Mouse (Mus musculus) heart, adult 2 months (tissue): Measurements from ENCODE around the gene Eif4h. TPM values are rescaled to one million over a fixed set of nuclear protein-coding genes. Genes with fewer than 3 reads are reported as not detected.
A peak's percentile ranks its signal among the peaks of the same experiment; 100 is the strongest.

Source experiments
- DNase-seq, 2 experiments: peaks; one replicate each; pipeline ENCODE4 v3.0.0; 2021
- H3K27ac ChIP-seq: fragments of 200-600 bp; 2 replicates; pipeline ENCODE4 v1.8.1; 2022
- H3K27me3 ChIP-seq: fragments of 200-500 bp; 2 replicates; pipeline ENCODE4 v1.6.1; 2012; ENCODE audit warnings: mild to moderate bottlenecking, low read length, inconsistent platforms, mixed read lengths; ENCODE audit not compliant: control insufficient read depth, insufficient read depth
- H3K36me3 ChIP-seq: fragments of 200-500 bp; 2 replicates; pipeline ENCODE4 v1.6.1; 2012; ENCODE audit warnings: low read length, inconsistent platforms; ENCODE audit not compliant: control insufficient read depth, insufficient read depth
- H3K4me1 ChIP-seq: fragments of 200-500 bp; 2 replicates; pipeline ENCODE4 v1.6.1; 2011; ENCODE audit warnings: low read length; ENCODE audit not compliant: control insufficient read depth, insufficient read depth
- H3K4me3 ChIP-seq: fragments of 200-600 bp; 2 replicates; pipeline ENCODE4 v1.8.1; 2022
- H3K79me2 ChIP-seq: fragments of 200-500 bp; replicated peaks from 2 replicates; pipeline ENCODE4 v1.6.1; 2012; ENCODE audit warnings: mild to moderate bottlenecking, inconsistent platforms, low read length, moderate library complexity, mixed read lengths; ENCODE audit not compliant: control insufficient read depth, insufficient read depth
- H3K9ac ChIP-seq: fragments of 200-500 bp; 2 replicates; pipeline ENCODE4 v1.6.1; 2012; ENCODE audit warnings: low read depth, mild to moderate bottlenecking, control low read depth, inconsistent platforms, low read length, mixed read lengths
- CTCF ChIP-seq: fragments of 200-600 bp; IDR thresholded peaks from 2 replicates; pipeline ENCODE4 v1.8.1; 2022; ENCODE audit warnings: antibody characterized with exemption, mild to moderate bottlenecking, moderate library complexity
- EP300 ChIP-seq: fragments of 200-500 bp; IDR thresholded peaks from 2 replicates; pipeline ENCODE4 v1.6.1; 2011; ENCODE audit warnings: low read depth, low read length, control low read depth; ENCODE audit not compliant: insufficient read depth
- POLR2A ChIP-seq: fragments of 200-500 bp; IDR thresholded peaks from 2 replicates; pipeline ENCODE4 v1.6.1; 2011; ENCODE audit warnings: mild to moderate bottlenecking, low read depth, low read length, control low read depth; ENCODE audit not compliant: insufficient read depth
- WGBS: fragments of 180-500 bp; shearing (Covaris S2); methylation state at CpG from one replicate; pipeline ENCODE4 v1.1.7; 2018; 5-methylcytosine and 5-hydroxymethylcytosine counted together
- intact Hi-C: fragments of 180-260 bp; cut with DNase I; formaldehyde crosslinking; loops from one replicate; pipeline ENCODE4 v1.15.1; 2025
- polyA plus RNA-seq: library from polyadenylated mRNA; depleted of rRNA; stranded (reverse); fragments of >200 nt; gene quantifications from 2 replicates; pipeline ENCODE4 v1.2.3, GENCODE M21; 2012
- total RNA-seq, 2 experiments: library from RNA; stranded (reverse); gene quantifications; 2 replicates each; pipeline ENCODE4 v1.2.3; 2021

Eif4h gene
- total and polyA plus RNA-seq, 3 experiments = 126 to 137 (median 131) TPM

GRCm38 (mm10) chr5:134683813-134684212, 44.5 kb upstream of the Eif4h start:
- TF ChIP-seq EP300 = no peak
- TF ChIP-seq CTCF = no peak
- TF ChIP-seq POLR2A = no peak
- intact Hi-C loops = no loop called here
- DNase-seq = no peak
- H3K4me3 ChIP-seq = no peak overlapping the region
- H3K9ac ChIP-seq = no peak overlapping the region
- no peaks in the 10 kb centered on the region for H3K36me3 ChIP-seq
- H3K79me2 ChIP-seq = no peaks in the 10 kb centered on the region
- no peaks in the 10 kb centered on the region for H3K27me3 ChIP-seq
- H3K27ac ChIP-seq = no peak overlapping the region
- WGBS = 74% methylated on average over 2 of the region's 2 CpGs
- H3K4me1 ChIP-seq = peaks cover 5% of the 10 kb centered on the region; the same call in 1 of the 2 replicates

- TF ChIP-seq POLR2A = no peak
- TF ChIP-seq CTCF = no peak
- 0 out of 2 replicates have a peak, but pooled peaks have one; percentile 28 for TF ChIP-seq EP300
- intact Hi-C loops = no loop called here
- DNase-seq = peak in 1 of 2 experiments; percentile 31
Observed at GRCm38 (mm10) chr5:134680238-134680637, 40.9 kb upstream of the Eif4h start.

GRCm38 (mm10) chr5:134678827-134679546, 39.7 kb upstream of the Eif4h start:
- peak; percentile 48 to 55 for DNase-seq
- Histone ChIP-seq H3K4me3 (no peak overlapping the region), H3K9ac (no peak overlapping the region)

More at GRCm38 (mm10) chr5:134680238-134680637, 40.9 kb upstream of the Eif4h start:
- Histone ChIP-seq H3K27me3 (no peaks in the 10 kb centered on the region), H3K4me3 (no peak overlapping the region), H3K27ac (peak overlapping the region; percentile 41), H3K4me1 (peaks cover 14% of the 10 kb centered on the region), H3K79me2 (no peaks in the 10 kb centered on the region), H3K36me3 (no peaks in the 10 kb centered on the region), H3K9ac (no peak overlapping the region)
- 33% methylated on average over 12 of the region's 12 CpGs for WGBS

GRCm38 (mm10) chr5:134678031-134678430, 38.7 kb upstream of the Eif4h start:
- 81% methylated on average over 3 of the region's 3 CpGs for WGBS
- Histone ChIP-seq H3K9ac (peak overlapping the region; percentile 56), H3K27ac (peak overlapping the region; percentile 76), H3K4me1 (peaks cover 14% of the 10 kb centered on the region), H3K36me3 (no peaks in the 10 kb centered on the region), H3K4me3 (no peak overlapping the region), H3K27me3 (no peaks in the 10 kb centered on the region), H3K79me2 (no peaks in the 10 kb centered on the region)
- intact Hi-C loops = loop anchor here (2.0 kb wide), 1 partner anchor 39 kb away; the partner anchor contains the start of gene Eif4h
- DNase-seq = peak; percentile 71 to 76
- TF ChIP-seq POLR2A = peak; percentile 72
- no peak for TF ChIP-seq CTCF

More at GRCm38 (mm10) chr5:134678827-134679546, 39.7 kb upstream of the Eif4h start:
- TF ChIP-seq POLR2A (no peak), EP300 (no peak), CTCF (no peak)
- WGBS = 52% methylated on average over 8 of the region's 8 CpGs
- peaks cover 14% of the 10 kb centered on the region for H3K4me1 ChIP-seq
- H3K27ac ChIP-seq = peak overlapping the region; percentile 76
- no peaks in the 10 kb centered on the region for H3K27me3 ChIP-seq
- no peaks in the 10 kb centered on the region for H3K36me3 ChIP-seq
- H3K79me2 ChIP-seq = no peaks in the 10 kb centered on the region
- intact Hi-C loops = loop anchor here (2.0 kb wide), 1 partner anchor 40 kb away; the partner anchor contains the start of gene Eif4h

- Histone ChIP-seq H3K4me3 (no peak overlapping the region), H3K36me3 (no peaks in the 10 kb centered on the region), H3K27ac (peak overlapping the region; percentile 76; the same call in 1 of the 2 replicates), H3K27me3 (no peaks in the 10 kb centered on the region), H3K9ac (peak overlapping the region; percentile 56), H3K4me1 (peaks cover 14% of the 10 kb centered on the region), H3K79me2 (no peaks in the 10 kb centered on the region)
- 80% methylated on average over 5 of the region's 5 CpGs for WGBS
- no peak for DNase-seq
- intact Hi-C loops = no loop called here
- TF ChIP-seq EP300 = no peak
- no peak for TF ChIP-seq CTCF
- no peak for TF ChIP-seq POLR2A
Observed at GRCm38 (mm10) chr5:134677491-134677890, 38.2 kb upstream of the Eif4h start.

GRCm38 (mm10) chr5:134675956-134676759, 36.9 kb upstream of the Eif4h start:
- TF ChIP-seq EP300 = peak; percentile 82; the same call in 1 of the 2 replicates
- TF ChIP-seq CTCF = 0 out of 2 replicates have a peak, but pooled peaks have one; percentile 10
- TF ChIP-seq POLR2A = 0 out of 2 replicates have a peak, but pooled peaks have one; percentile 19
- H3K4me1 ChIP-seq = peaks cover 16% of the 10 kb centered on the region
- 8% methylated on average over 14 of the region's 14 CpGs for WGBS

More at GRCm38 (mm10) chr5:134675956-134676759, 36.9 kb upstream of the Eif4h start:
- Histone ChIP-seq H3K27ac (peak overlapping the region; percentile 73), H3K4me3 (peak overlapping the region; percentile 43), H3K27me3 (no peaks in the 10 kb centered on the region), H3K9ac (peak overlapping the region; percentile 32), H3K36me3 (no peaks in the 10 kb centered on the region), H3K79me2 (no peaks in the 10 kb centered on the region)
- peak; percentile 85 to 89 for DNase-seq
- intact Hi-C loops = no loop called here
